Mouse (Mus musculus) cerebellum, adult 11-12 months (tissue): ENCODE data around the gene Rab4b.

Source experiments
- DNase-seq: peaks from one replicate; pipeline ENCODE4 v3.0.0; 2022

Rab4b gene

GRCm38 (mm10) chr7:27178324-27179216 is at the start of gene Rab4b:
Gene Rab4b (minus strand): TSS chr7:27178896.
- peak; percentile 100 for DNase-seq

- peak; percentile 89 for DNase-seq
These were observed 49.7 kb upstream of the Rab4b start, which contains the start of gene Itpkc for GRCm38 (mm10) chr7:27228281-27228821. Gene Itpkc (minus strand): TSS chr7:27228661.

GRCm38 (mm10) chr7:27227676-27228075 is 49.0 kb upstream of the Rab4b start:
- DNase-seq, result peak; percentile 69

- DNase-seq, result peak; percentile 63
These were observed 48.6 kb upstream of the Rab4b start for GRCm38 (mm10) chr7:27227276-27227675.

GRCm38 (mm10) chr7:27224877-27225575 is 46.3 kb upstream of the Rab4b start:
- peak; percentile 50 for DNase-seq

GRCm38 (mm10) chr7:27222538-27222937 is 43.8 kb upstream of the Rab4b start:
- DNase-seq, result no peak

GRCm38 (mm10) chr7:27221939-27222338 is 43.2 kb upstream of the Rab4b start:
- no peak for DNase-seq

GRCm38 (mm10) chr7:27219937-27220336 is 41.2 kb upstream of the Rab4b start:
- no peak for DNase-seq

GRCm38 (mm10) chr7:27218586-27218985 is 39.9 kb upstream of the Rab4b start:
- peak; percentile 72 for DNase-seq

- no peak for DNase-seq
These were observed 33.9 kb upstream of the Rab4b start for GRCm38 (mm10) chr7:27212626-27213025.

- DNase-seq, result peak; percentile 64
These were observed 25.2 kb upstream of the Rab4b start for GRCm38 (mm10) chr7:27203730-27204449.

GRCm38 (mm10) chr7:27198779-27199178 is 20.1 kb upstream of the Rab4b start:
- DNase-seq, result no peak

GRCm38 (mm10) chr7:27198355-27198754 is 19.7 kb upstream of the Rab4b start:
- no peak for DNase-seq

- DNase-seq, result no peak
These were observed 18.9 kb upstream of the Rab4b start for GRCm38 (mm10) chr7:27197634-27198033.

- no peak for DNase-seq
These were observed 18.4 kb upstream of the Rab4b start for GRCm38 (mm10) chr7:27197136-27197535.

GRCm38 (mm10) chr7:27195681-27196611 is 17.2 kb upstream of the Rab4b start, which contains the start of the genes BC024978 and Snrpa:
Gene BC024978 (plus strand): TSS chr7:27195781.
Gene Snrpa (minus strand): TSS chr7:27196271.
- DNase-seq, result peak; percentile 99

- no peak for DNase-seq
These were observed 15.0 kb upstream of the Rab4b start for GRCm38 (mm10) chr7:27193731-27194130.

- DNase-seq, result no peak
These were observed 13.7 kb upstream of the Rab4b start for GRCm38 (mm10) chr7:27192434-27192833.

- DNase-seq, result no peak
These were observed 10.7 kb upstream of the Rab4b start for GRCm38 (mm10) chr7:27189271-27189931.

GRCm38 (mm10) chr7:27185986-27186385 is 7.3 kb upstream of the Rab4b start:
- DNase-seq, result no peak

- DNase-seq, result no peak
These were observed 6.3 kb upstream of the Rab4b start for GRCm38 (mm10) chr7:27184964-27185363.
